Mouse (Mus musculus): ENCODE measurements at regions not wholly inside any gene's neighbourhood (a gene's known extent, or its start where the extent isn't known, plus 50 kb on each side); places are given as distances from the start of the nearest gene placed in this dataset.

GRCm38 (mm10) chr2:48564170-48564569, 249.7 kb upstream of the Acvr2a start:
- no peak for TF ChIP-seq POLR2A (IDR thresholded peaks at IDR 0.05; ENCODE audit: insufficient read length, low read depth)
- TF ChIP-seq USF1 (IDR thresholded peaks at IDR 0.05; ENCODE audit: low read depth), result no peak
- no peak for TF ChIP-seq E2F4 (IDR thresholded peaks at IDR 0.05; ENCODE audit: insufficient read depth)

All from myocyte (in vitro differentiated cells).